Mouse (Mus musculus) retina, postnatal 7 days (tissue): Measurements from ENCODE around the gene Pfkfb3.
"Not testable (repeated sequence)": the region's sequence is repeated elsewhere in the genome, so short reads cannot be mapped to it uniquely, and the experiment has no call there.

Experiments
- DNase-seq: peaks from one replicate; pipeline ENCODE4 v3.0.0-alpha.2; 2012; ENCODE audit warnings: low read depth, low spot score

The Pfkfb3 gene

GRCm38 (mm10) chr2:11551726-11552125 lies 2.2 kb downstream of the Pfkfb3 start:
- no peak for DNase-seq

GRCm38 (mm10) chr2:11548508-11548907 lies 5.4 kb downstream of the Pfkfb3 start:
- DNase-seq: no peak

- DNase-seq: no peak
These were observed 6.3 kb downstream of the Pfkfb3 start for GRCm38 (mm10) chr2:11547609-11548008.

- no peak for DNase-seq
These were observed 7.8 kb downstream of the Pfkfb3 start for GRCm38 (mm10) chr2:11546091-11546490.

GRCm38 (mm10) chr2:11545380-11545779 lies 8.5 kb downstream of the Pfkfb3 start:
- DNase-seq: no peak

- no peak for DNase-seq
These were observed 9.5 kb downstream of the Pfkfb3 start for GRCm38 (mm10) chr2:11544342-11544741.

- DNase-seq: no peak
These were observed 10.7 kb downstream of the Pfkfb3 start for GRCm38 (mm10) chr2:11543158-11543557.

- peak; percentile 56 for DNase-seq
These were observed 11.2 kb downstream of the Pfkfb3 start for GRCm38 (mm10) chr2:11542640-11543039.

- DNase-seq: no peak
These were observed 11.8 kb downstream of the Pfkfb3 start for GRCm38 (mm10) chr2:11542121-11542520.

- DNase-seq: not testable (repeated sequence)
These were observed 12.3 kb downstream of the Pfkfb3 start for GRCm38 (mm10) chr2:11541528-11541927.

- DNase-seq: no peak
These were observed 17.9 kb downstream of the Pfkfb3 start for GRCm38 (mm10) chr2:11535966-11536365.

GRCm38 (mm10) chr2:11535412-11535928 lies 18.4 kb downstream of the Pfkfb3 start:
- DNase-seq: peak; percentile 81

GRCm38 (mm10) chr2:11534826-11535225 lies 19.1 kb downstream of the Pfkfb3 start:
- no peak for DNase-seq

GRCm38 (mm10) chr2:11530101-11530500 lies 23.8 kb downstream of the Pfkfb3 start:
- DNase-seq: no peak

- DNase-seq: no peak
These were observed 27.8 kb downstream of the Pfkfb3 start for GRCm38 (mm10) chr2:11526063-11526462.

- DNase-seq: no peak
These were observed 29.1 kb downstream of the Pfkfb3 start for GRCm38 (mm10) chr2:11524736-11525135.

GRCm38 (mm10) chr2:11521758-11522157 lies 32.1 kb downstream of the Pfkfb3 start:
- DNase-seq: no peak

GRCm38 (mm10) chr2:11520786-11521185 lies 33.1 kb downstream of the Pfkfb3 start:
- DNase-seq: no peak

- no peak for DNase-seq
These were observed 38.0 kb downstream of the Pfkfb3 start for GRCm38 (mm10) chr2:11515828-11516227.

GRCm38 (mm10) chr2:11513057-11513967 lies 40.6 kb downstream of the Pfkfb3 start:
- no peak for DNase-seq

- DNase-seq: no peak
These were observed 41.8 kb downstream of the Pfkfb3 start for GRCm38 (mm10) chr2:11512127-11512526.

GRCm38 (mm10) chr2:11503736-11504135 lies 50.1 kb downstream of the Pfkfb3 start:
- DNase-seq: no peak

- peak; percentile 43 for DNase-seq
These were observed 50.9 kb downstream of the Pfkfb3 start for GRCm38 (mm10) chr2:11502901-11503431.
